Mouse (Mus musculus) T-helper 1 cell (primary cell): ENCODE data around the gene Agxt.

Experiments
- in situ Hi-C: fragments of 300-600 bp; cut with MboI, MseI; formaldehyde crosslinking; loops from one replicate; pipeline ENCODE4 v1.15.1; 2025; ENCODE audit warnings: high pct_unique_total_duplicates

The Agxt gene

DNA sequence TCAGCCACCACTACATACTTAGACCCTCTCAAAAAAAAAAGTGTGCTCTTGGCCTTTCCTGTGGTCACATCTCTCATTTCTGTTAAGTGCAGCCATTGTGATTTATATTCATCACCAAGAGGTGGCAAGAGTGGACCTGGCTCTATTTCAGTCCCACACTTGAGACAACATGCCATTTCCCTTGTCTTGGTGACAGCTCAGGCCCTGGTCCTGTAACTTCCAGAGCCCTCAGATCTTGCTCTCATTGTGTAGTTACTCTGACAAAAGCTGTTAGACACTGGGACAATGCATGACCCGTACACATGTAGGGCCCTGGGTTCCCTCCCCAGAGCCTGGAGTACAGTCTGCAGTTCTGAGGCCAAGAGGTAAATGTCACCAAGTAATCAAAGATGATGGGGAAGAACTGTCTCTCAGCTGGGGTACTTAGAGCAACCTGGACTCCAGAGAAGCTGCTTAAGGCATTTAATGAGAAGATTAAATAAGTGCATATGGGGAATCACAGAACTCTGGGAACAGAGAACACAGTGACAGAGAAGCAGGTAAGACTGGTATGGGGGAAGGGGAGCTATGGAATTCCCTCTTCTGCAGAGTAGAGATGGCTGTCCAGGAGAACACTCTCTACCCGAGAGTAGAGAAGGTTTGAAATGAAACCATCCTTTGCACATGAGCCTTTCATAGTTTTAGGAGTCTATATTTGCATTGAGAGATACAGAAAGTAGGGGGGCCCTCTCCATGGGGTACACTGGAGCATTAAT, 16.0 kb downstream of the Agxt start:
- in situ Hi-C loops, result no loop called here

DNA sequence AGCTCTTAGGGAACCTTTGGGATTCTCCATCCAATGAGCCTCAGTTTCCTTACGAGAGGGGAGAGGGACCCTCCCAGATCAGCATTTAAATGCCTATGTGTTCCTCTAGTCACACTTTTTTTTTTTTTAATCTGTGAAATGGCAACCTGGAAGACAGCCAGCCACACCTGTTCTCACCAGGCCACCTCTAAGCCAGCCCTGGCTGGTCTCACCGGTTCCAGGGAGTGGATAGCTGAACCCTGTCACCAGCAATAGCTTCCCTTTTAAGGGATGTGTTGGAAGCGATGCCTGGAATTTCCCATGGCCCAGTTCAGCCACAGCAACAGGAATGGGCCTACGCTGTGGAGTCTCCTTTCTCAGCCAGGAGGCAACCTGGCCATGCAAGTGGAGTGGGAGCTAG, 22.5 kb downstream of the Agxt start:
- in situ Hi-C loops, result no loop called here

DNA sequence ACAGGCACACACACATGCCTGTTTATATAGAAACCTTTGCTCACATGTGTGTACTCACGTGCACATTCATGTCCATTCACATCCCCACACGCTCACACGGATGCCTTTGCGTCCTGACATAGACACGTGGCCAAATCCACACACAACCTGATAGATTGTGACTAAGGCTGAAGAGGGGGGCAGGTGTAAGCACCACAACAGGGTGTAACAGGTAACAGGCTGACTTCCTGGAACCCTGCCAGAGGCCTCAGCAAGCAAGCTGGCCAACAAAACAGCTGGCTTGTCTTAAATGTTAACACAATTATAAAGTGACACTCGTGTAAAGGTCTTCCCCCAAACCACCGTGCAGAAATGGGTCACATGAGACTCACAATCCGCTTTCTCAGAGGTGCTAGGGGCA, 23.9 kb downstream of the Agxt start:
- in situ Hi-C loops, result no loop called here

DNA sequence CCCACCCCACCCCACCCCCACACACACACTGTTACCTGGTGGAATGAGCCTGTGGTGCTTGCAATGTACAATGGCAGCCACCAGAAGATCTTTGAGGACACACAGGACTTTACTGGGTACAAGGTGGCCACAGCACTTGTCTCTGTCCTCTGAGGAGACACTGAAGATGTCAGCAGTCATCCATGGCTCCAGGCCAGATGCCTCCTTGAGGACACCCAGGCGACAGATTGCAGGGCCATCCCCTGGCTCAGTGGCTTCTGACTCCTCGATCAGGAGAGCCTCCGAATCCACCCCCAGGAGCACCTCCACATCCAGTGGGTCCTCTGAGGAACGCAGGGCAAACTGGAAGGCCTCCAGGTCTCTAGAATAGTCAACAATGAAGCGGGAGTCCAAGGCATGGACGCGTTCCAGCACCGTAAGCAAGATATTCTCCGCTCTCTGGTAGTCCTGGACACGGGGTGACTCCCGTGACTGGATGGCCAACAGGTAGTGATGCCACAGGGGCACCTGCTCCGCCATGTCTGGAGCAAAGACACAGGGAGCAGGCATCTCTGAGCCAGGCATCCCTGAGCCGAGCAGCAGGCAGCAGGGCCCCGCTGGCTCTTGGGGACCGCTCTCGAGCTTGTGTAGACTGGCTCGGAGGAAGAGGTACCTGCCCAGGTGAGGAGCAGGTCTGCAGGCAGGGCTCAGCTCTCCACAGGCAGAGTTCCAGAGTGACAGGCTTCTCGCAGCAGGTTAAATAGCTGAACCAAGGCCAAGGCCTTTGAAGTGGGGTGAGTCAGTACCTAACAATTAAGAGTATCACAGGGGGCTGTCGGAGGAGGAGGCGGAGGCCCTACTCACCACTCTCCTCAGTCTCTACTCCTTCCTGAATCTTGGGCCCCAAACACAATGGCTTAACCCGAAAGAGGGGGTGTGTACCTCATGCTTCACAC, 24.8 kb downstream of the Agxt start:
- in situ Hi-C loops, result no loop called here

DNA sequence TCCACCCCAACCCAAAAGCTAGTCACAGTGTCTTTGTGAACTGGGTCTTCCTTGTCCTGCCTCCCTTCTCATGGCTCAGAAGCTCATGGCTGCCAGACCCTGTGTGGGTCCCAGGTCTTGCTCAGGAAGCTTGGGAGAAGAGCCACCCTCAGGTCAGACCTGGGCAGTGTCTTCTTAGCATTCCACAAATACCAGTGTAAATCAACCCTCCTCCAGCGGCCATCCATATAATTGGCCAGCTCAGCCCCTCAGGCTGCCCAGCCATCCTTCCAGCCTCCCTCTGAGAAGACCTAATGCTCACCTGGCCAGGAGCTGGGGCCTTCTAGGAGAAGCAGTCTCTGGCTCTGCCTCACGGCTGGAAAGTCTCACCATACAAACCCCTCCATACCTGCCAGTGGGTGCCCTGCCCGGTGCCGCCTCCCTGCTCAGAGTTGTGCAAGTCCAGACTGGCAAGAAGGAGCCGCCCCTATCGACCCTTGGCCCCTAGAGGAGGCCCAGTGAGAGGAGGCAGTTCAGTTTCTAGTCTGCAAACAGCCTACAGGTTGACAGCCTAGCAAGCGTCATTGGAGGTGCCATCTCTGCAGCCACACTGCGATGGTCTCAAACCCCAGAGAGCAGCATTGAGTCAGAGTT, 25.6 kb downstream of the Agxt start, which contains the start of gene 2310007B03Rik:
2310007B03Rik (minus strand) TSS at position 448 of the 633 bp plus-strand sequence.
- in situ Hi-C loops, result no loop called here

DNA sequence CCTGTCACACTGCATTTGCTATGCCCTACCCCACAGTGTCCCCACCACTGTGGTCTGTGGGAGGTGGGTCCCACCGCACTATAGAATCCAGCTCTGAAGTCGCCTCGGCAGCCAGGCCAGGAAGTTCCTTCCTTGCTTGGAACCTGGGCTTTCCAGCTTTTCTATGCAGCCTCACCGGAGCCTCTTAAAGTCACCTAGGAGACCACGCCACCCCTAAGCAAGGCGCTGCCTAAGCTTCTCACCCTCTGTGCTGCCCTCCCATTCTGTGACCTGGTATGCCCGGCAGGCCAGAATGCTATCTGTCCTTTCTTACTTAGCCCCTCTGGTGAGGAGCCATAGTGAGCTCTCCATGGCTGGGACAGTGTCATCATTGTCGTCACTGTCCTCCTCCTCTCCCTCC, 26.3 kb downstream of the Agxt start:
- in situ Hi-C loops, result no loop called here

DNA sequence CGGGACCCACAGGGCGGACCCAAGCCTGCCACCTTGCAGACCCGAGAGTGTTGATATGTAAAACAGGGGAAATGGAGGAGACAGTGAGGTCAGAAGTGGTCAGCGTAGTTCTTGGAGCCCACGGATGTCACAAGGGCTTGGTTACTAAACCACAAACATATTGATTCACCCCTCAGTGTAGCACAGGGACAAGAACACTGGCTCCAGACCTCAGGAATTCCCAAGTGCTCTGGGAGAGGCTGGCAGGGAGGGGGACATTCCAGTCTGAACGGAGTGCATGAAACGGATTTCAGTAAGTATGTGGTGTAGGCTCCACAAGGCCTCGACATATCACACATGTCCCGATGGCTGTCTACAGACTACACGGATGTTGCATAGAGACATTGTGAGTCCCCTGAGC, 26.9 kb downstream of the Agxt start:
- in situ Hi-C loops, result no loop called here

DNA sequence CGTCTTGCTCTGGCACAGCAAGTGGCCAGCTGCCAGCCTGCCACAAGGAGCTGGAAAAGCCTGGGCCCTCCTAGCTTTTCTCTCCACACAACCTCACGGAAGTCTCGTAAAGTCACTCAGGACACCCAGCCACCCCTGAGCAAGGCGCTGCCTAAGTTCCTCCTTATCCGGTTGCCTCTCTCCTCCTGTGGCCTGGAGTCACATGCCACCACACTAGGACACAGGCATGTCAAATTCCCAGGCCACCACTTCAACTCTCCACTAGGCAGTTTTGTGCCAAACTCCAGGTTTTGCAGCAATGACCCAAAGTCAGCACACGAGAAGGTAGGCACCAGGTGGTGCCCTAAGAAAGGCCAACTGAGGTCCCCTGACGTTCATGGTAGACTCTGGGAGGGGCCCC, 27.5 kb downstream of the Agxt start:
- in situ Hi-C loops, result no loop called here

DNA sequence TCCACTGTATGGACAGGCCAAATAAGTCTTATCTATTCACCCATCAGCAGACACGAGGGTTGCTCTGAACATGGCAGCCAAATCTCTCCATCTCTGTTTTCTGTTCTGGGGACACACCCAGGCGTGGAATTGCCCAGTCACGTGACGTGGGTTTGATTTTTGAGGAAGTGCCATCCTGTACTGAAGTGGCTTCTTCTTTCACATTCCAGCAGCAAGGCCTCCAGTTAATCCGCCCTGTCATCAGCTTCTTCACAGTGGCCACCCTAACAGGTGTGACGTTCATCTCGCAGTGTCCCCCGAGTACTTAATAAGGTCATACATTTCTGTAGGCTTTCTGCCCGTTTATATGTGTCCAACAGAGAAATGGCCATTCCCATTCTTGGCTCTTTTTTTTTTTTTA, 30.4 kb downstream of the Agxt start:
- in situ Hi-C loops, result no loop called here

DNA sequence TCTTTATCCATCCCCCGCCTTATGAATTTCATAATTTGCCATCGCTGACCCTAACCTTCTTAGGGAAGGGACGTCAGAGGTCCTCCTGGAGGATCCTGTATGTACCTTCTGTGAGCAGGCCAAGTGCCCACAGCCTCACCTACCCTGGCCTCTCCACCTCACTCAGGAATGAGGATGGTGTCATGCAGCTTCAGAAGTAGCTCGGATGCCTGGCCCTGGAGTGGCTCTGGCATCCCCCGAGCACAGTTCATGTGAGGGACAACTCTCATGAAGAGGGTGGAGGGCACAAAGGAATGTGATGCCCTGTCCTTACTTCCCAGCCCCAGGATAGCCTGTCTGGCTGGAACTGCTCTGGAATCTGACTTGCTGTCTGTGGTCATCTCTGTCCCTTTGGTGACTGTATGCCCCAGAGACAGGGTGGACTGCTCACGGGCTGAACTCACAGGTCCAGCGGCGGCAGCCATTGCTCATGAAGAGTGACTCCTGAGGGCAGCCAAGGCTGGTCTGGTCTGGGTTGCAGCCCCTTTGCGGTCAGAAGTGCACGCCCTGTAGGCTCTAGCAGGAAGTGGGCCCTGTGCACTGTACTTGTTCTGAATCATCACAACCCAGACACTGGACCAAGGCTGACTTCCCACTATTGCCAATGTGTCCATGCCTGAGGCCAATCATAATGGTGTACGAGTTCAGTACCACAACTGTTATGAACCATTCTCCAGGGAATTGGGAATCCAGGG, 31.5 kb downstream of the Agxt start:
- in situ Hi-C loops, result no loop called here

DNA sequence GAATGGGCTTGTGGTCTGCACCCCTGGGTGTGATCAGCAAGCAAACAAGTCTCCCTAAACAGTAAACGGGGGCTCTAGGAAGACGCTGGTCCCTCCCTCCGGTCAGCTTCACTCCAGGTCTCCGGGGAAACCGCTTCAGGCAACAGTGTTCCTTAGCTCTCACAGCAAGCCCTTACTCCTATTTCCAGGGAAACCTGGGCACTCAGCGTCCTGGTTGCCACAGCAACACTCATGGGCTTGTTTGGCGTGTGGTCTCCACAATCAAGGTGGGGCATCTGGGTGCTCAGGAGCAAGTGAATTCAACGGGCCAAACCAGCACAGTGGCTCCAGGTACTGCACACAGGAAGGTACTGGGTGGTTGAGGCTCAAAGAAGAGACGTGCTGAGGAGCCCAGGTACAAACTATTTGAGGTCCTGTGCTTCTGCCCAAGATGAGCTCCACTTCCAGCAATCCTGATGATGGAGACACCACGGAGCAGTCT, 33.3 kb downstream of the Agxt start, which contains the start of gene Crocc2:
Crocc2 (plus strand) TSS at position 431 of the 481 bp plus-strand sequence.
- in situ Hi-C loops, result no loop called here

DNA sequence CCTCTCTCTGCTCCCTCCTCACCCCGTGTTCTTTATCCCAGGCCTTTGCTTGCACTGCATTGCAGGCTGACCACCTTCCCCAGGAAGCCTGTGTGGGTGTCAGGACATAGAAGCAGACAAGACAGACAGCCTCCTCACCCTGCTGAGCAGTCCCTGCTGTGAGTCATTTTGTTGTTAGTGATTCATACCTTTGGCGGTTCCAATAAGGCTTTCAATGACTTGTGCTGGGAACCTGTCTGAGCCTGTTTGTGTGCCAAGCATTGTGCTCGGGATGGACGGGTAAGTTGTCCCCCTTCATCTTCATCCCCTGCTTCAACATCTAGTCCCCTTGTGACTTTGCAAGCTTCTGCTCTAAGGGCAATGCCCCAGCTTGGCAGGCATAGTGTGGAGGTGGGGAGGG, 38.6 kb downstream of the Agxt start:
- in situ Hi-C loops, result no loop called here

DNA sequence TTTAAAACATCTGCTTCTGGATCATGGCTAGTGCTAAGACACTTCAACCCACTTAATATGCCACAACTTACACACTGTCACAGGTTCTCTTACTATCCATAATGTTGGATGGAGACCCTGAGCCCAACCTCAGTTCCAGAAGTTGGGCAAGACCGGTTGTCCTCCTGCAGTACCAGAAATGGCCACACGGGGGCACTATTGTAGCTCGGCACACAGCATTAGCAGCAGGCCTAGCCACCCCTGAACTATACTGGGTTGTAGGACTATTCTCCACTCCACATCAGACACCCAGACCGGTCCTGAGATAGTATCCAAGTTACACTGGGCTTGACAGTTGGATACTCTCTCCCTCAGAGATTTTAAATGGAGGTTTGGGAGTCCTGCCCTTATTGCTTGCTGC, 39.4 kb downstream of the Agxt start:
- in situ Hi-C loops, result no loop called here

DNA sequence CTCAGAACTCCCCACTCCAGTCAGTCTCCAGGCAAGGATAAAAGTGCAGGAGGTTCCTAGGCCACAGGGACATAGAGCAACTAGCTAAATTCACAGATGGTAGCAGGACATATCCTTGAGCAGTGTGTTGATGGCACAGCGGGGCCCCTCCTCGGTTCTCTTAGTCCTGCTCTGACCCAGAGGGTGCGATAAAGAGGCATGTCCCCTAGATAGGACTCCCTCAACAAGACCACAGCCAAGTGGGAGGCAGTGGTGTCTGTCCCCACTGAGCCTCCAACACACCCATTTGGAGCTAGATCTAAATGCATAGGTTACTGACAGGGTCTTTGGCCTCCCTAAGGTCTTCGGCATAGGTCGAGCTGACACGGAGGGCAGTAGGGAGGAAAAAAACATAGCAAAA, 40.8 kb downstream of the Agxt start:
- in situ Hi-C loops, result no loop called here

DNA sequence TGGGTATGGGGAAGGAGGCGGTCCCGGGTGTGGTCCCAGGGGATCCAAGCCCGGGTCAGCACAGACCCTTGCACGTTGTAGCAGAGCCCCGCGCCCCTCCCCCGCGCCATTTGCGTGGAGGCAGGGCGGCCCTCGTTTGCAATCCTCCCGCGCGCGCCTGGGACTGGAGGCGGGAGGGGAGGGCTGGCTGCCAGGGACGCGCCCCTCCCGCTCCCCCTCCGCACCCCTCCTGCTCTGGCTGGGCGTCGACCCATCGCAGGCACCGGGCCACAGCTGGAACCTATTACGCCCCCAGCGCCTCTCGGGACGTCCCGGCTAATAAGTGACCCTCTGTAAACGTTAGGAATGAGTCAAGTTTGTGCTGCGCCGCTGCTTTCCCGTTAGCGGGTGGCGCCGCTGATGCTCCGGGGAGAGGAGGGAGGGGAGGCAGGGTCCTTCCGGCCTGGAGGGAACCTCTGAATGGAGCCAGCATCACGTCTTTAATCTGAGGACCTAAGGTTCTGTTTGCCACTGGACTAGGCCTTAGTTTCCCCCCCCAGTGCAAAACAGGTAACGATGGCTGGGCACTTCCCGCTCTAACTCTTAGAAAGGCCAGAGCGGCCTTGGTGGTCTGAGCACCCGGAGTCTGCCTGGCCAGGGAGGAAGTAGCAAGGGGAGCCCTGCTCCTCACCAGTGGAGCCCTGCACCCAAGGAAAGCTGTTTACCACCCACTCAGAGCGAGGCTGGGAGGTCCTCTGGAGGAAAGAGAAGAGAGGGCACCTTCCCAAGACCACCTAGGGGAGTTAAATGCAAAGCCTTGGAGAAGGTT, 41.7 kb downstream of the Agxt start:
- in situ Hi-C loops, result no loop called here

DNA sequence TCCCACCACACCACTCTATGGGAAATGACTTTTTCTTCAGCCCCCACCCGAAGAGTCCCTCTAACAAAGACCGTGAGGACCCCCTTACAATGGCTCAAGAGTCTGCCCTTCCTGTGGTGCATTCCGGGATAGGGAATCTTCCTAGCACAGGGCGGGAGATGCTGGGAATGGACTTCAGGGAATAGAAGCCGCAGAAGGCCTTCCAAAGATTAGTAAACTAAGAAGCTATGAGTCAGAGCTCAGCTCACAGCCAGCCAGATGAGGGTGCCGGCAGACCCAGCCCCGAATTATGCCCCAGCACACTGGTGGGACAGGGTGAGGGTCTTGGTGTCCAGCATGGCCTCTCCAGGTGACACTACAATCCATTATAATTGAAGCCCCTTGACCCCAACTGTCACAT, 47.2 kb downstream of the Agxt start:
- in situ Hi-C loops, result no loop called here

DNA sequence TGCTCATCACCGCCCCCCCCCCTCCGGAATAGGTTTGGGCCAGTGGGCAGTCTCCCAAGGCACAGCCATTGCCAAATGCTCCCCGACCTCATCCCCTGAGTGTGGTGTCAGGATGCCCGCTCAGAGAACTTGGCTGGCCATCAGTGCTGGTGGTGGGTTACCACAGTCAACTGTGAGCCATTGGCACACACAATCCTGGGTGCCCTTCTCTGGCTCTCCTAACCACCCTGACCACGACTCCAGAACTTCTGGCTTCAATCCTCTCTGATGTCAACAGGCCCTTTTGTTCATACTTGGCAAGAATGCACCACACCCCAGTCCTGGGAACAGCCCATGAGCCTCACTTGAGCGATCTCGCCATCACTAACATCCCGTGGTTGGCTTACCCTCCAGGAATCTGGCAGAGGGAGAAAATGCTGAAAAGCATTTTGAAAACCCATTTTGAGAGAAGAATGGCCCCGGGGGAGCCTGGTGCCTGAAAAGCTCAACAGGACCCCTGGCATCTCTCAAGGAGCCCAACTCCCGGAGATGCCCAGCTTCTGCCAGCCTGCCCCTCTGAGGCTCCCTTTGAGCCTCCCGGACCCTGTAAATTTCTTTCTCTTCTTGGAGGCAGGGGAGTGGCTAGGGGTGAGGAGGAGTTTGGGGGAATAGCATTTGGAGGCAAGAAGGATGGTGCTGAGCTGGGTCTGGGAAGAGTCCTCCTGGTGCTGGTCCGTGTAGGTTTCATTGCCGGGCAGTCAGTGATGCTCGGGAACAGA, 49.2 kb downstream of the Agxt start:
- in situ Hi-C loops, result no loop called here

DNA sequence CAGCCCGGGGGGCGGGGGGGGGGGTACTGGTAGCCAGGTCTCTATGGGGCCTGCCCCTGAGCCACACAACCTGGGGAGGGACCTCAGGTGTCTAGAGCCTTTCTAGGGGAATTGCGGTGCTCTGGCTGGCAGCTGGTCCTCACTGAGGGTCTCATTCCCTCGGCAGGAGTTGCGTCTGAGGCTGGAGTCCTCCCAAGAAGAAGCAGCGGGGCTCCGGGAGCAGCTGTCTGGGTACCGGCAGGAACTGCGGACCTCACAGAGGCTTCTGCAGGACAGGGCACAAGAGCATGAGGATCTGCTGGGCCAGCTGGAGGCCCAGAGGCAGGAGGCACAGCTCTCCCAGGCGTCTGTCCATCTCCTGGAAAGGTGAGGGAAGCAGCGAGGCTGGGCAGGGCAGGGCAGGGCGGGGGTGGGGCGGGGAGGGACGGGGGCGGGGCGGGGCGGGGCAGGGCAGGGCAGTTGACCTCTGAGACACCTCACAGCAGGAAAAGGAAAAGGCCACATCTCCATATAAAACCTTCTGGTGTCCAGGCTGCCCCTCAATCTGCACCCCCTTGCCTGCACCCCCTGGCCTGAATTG, 55.8 kb downstream of the Agxt start:
- in situ Hi-C loops, result no loop called here

DNA sequence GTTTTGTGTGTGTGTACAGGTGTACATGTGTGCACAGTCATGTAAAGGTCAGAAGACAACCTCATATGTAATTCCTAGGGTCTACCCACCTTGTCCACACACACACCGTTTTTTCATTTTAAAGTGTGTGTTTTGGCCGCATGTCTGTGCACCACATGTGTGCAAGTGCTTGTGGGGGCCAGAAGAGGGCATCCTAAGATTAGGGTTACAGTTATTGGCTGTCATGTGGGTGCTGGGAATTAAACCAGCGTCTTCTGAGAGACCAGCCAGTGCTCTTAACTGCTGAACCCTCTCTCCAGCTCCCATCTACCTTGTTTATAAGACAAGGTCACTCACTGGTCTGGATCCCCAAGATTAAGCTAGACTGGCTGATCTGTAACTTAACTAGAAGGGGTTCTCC, 59.9 kb downstream of the Agxt start:
- in situ Hi-C loops, result no loop called here
